Mouse (Mus musculus) CH12.LX (cell line): ENCODE results near the gene Naa25. TPM values are rescaled to one million over a fixed set of nuclear protein-coding genes. Genes with fewer than 3 reads are reported as not detected.

ENCODE experiments used
- DNase-seq: peaks from one replicate; pipeline ENCODE4 v3.0.0-alpha.2; 2013; ENCODE audit errors: extremely low read depth
- H3K27ac ChIP-seq: 2 replicates; pipeline ENCODE4 v1.5.1; 2012; ENCODE audit warnings: low read depth, mild to moderate bottlenecking, control low read depth, moderate library complexity; ENCODE audit not compliant: insufficient read depth
- H3K27me3 ChIP-seq: replicated peaks from 2 replicates; pipeline ENCODE3; 2012; ENCODE audit warnings: inconsistent platforms
- H3K36me3 ChIP-seq, 2 experiments: replicated peaks in 1 of 2; 2 replicates each; pipeline versions ENCODE3 to v1.6.1; 2012; ENCODE audit warnings: inconsistent platforms in 1 of 2, low read length in 1 of 2, mild to moderate bottlenecking in 1 of 2, mixed read lengths in 1 of 2, moderate library complexity in 1 of 2; ENCODE audit not compliant: control insufficient read depth in 1 of 2, insufficient read depth in 1 of 2
- H3K4me1 ChIP-seq, 2 experiments: 2 replicates each; pipeline ENCODE4 v1.6.1; 2012; ENCODE audit warnings: inconsistent platforms in 1 of 2, moderate library complexity in 1 of 2; ENCODE audit not compliant: insufficient read depth in 2 of 2, control insufficient read depth in 1 of 2
- H3K4me2 ChIP-seq: 2 replicates; pipeline ENCODE4 v1.6.1; 2012; ENCODE audit warnings: low read depth, mild to moderate bottlenecking, control low read depth; ENCODE audit not compliant: poor library complexity, insufficient read depth, severe bottlenecking
- H3K4me3 ChIP-seq, 3 experiments: fragments of 150-350 bp in 1 of 3; sonication (generic) in 1 of 3; replicated peaks in 1 of 3; 2 replicates each; pipeline versions ENCODE3 to v1.5.1; 2011 to 2012; ENCODE audit warnings: low read depth in 2 of 3, low read length in 2 of 3, mild to moderate bottlenecking in 2 of 3, moderate library complexity in 2 of 3, control low read depth in 1 of 3, improper control_type of control experiment in 1 of 3, inconsistent platforms in 1 of 3, mixed read lengths in 1 of 3; ENCODE audit not compliant: poor library complexity in 1 of 3
- H3K79me2 ChIP-seq: replicated peaks from 2 replicates; pipeline ENCODE4 v1.6.1; 2012; ENCODE audit warnings: mild to moderate bottlenecking, moderate library complexity; ENCODE audit not compliant: control insufficient read depth, poor library complexity, insufficient read depth, severe bottlenecking; ENCODE audit errors: extremely low read depth
- H3K9ac ChIP-seq: 2 replicates; pipeline ENCODE4 v1.6.1; 2012; ENCODE audit warnings: low read depth, mild to moderate bottlenecking, control low read depth, moderate library complexity; ENCODE audit not compliant: insufficient read depth
- H3K9me3 ChIP-seq: replicated peaks from 2 replicates; pipeline ENCODE3; 2012; ENCODE audit warnings: low read length, inconsistent platforms, mixed read lengths
- BHLHE40 ChIP-seq: IDR thresholded peaks from 2 replicates; pipeline ENCODE4 v1.6.1; 2011; ENCODE audit warnings: mild to moderate bottlenecking, low read depth, low read length, improper control_type of control experiment
- CHD1 ChIP-seq: IDR thresholded peaks from 2 replicates; pipeline ENCODE4 v1.6.1; 2012; ENCODE audit warnings: low read depth, low read length, improper control_type of control experiment, inconsistent platforms
- CHD2 ChIP-seq: IDR thresholded peaks from 2 replicates; pipeline ENCODE4 v1.6.1; 2011; ENCODE audit warnings: low read length, improper control_type of control experiment
- CTCF ChIP-seq, 2 experiments: IDR thresholded peaks in 1 of 2; conservative IDR thresholded peaks in 1 of 2; 2 replicates each; pipeline ENCODE4 v1.5.1; 2011 to 2012; ENCODE audit warnings: low read depth in 2 of 2, low read length in 2 of 2, improper control_type of control experiment in 1 of 2, inconsistent platforms in 1 of 2, mild to moderate bottlenecking in 1 of 2, moderate library complexity in 1 of 2
- ELF1 ChIP-seq: IDR thresholded peaks from 2 replicates; pipeline ENCODE4 v1.6.1; 2014; ENCODE audit warnings: low read depth, mild to moderate bottlenecking, inconsistent platforms, low read length, improper control_type of control experiment
- EP300 ChIP-seq: IDR thresholded peaks from 2 replicates; pipeline ENCODE4 v1.6.1; 2011; ENCODE audit warnings: low read length, improper control_type of control experiment
- ETS1 ChIP-seq: conservative IDR thresholded peaks from 2 replicates; pipeline ENCODE4 v1.6.1; 2012; ENCODE audit warnings: low read depth, mild to moderate bottlenecking, inconsistent platforms, low read length, improper control_type of control experiment, moderate library complexity
- GABPA ChIP-seq: IDR thresholded peaks from 2 replicates; pipeline ENCODE4 v1.6.1; 2012; ENCODE audit warnings: low read depth, low read length, improper control_type of control experiment, inconsistent platforms; ENCODE audit not compliant: insufficient replicate concordance
- HCFC1 ChIP-seq: IDR thresholded peaks from 2 replicates; pipeline ENCODE4 v1.6.1; 2012; ENCODE audit warnings: low read depth, mild to moderate bottlenecking, inconsistent platforms, low read length, improper control_type of control experiment
- JUN ChIP-seq: IDR thresholded peaks from 2 replicates; pipeline ENCODE4 v1.6.1; 2011; ENCODE audit warnings: low read depth, mild to moderate bottlenecking, low read length, improper control_type of control experiment, moderate library complexity; ENCODE audit not compliant: insufficient read depth
- MAX ChIP-seq: IDR thresholded peaks from 2 replicates; pipeline ENCODE4 v1.6.1; 2011; ENCODE audit warnings: low read length, improper control_type of control experiment
- MEF2A ChIP-seq: IDR thresholded peaks from 2 replicates; pipeline ENCODE4 v1.6.1; 2014; ENCODE audit warnings: low read depth, mild to moderate bottlenecking, inconsistent platforms, low read length, improper control_type of control experiment, borderline replicate concordance
- NELFE ChIP-seq: IDR thresholded peaks from 2 replicates; pipeline ENCODE4 v1.6.1; 2011; ENCODE audit warnings: low read depth, low read length, improper control_type of control experiment
- NRF1 ChIP-seq: IDR thresholded peaks from 2 replicates; pipeline ENCODE4 v1.6.1; 2014; ENCODE audit warnings: low read depth, mild to moderate bottlenecking, inconsistent platforms, low read length, improper control_type of control experiment, moderate library complexity
- POLR2AphosphoS2 ChIP-seq: IDR thresholded peaks from 2 replicates; pipeline ENCODE4 v1.6.1; 2011; ENCODE audit warnings: low read depth, low read length, improper control_type of control experiment
- RAD21 ChIP-seq: IDR thresholded peaks from 2 replicates; pipeline ENCODE4 v1.6.1; 2011; ENCODE audit warnings: low read depth, mild to moderate bottlenecking, low read length, improper control_type of control experiment, moderate library complexity
- RCOR1 ChIP-seq: conservative IDR thresholded peaks from 2 replicates; pipeline ENCODE4 v1.6.1; 2012; ENCODE audit warnings: low read depth, mild to moderate bottlenecking, inconsistent platforms, low read length, improper control_type of control experiment
- SIN3A ChIP-seq: IDR thresholded peaks from 2 replicates; pipeline ENCODE4 v1.6.1; 2012; ENCODE audit warnings: low read length, improper control_type of control experiment, inconsistent platforms
- SMC3 ChIP-seq: IDR thresholded peaks from 2 replicates; pipeline ENCODE4 v1.6.1; 2011; ENCODE audit warnings: low read depth, low read length, improper control_type of control experiment
- UBTF ChIP-seq: IDR thresholded peaks from 2 replicates; pipeline ENCODE4 v1.6.1; 2012; ENCODE audit warnings: low read depth, mild to moderate bottlenecking, inconsistent platforms, low read length, improper control_type of control experiment, moderate library complexity
- USF1 ChIP-seq: IDR thresholded peaks from 2 replicates; pipeline ENCODE4 v1.6.1; 2014; ENCODE audit warnings: low read depth, mild to moderate bottlenecking, inconsistent platforms, low read length, improper control_type of control experiment
- USF2 ChIP-seq: conservative IDR thresholded peaks from 2 replicates; pipeline ENCODE4 v1.6.1; 2011; ENCODE audit warnings: low read depth, low read length, improper control_type of control experiment
- ZKSCAN1 ChIP-seq: IDR thresholded peaks from 2 replicates; pipeline ENCODE4 v1.6.1; 2012; ENCODE audit warnings: low read depth, inconsistent platforms, low read length, improper control_type of control experiment, borderline replicate concordance
- ZNF384 ChIP-seq: IDR thresholded peaks from 2 replicates; pipeline ENCODE4 v1.6.1; 2012; ENCODE audit warnings: low read depth, low read length, improper control_type of control experiment, inconsistent platforms
- dilution Hi-C: fragments of 300-500 bp; cut with MboI; formaldehyde crosslinking; loops from 2 replicates; pipeline ENCODE4 v1.14.3; 2020; ENCODE audit warnings: low sequenced_read_pairs; ENCODE audit not compliant: extremely low pct_unique_long_range_greater_than_20kb, extremely low pct_ligation_motif_present
- in situ Hi-C: fragments of 300-500 bp; cut with MboI; formaldehyde crosslinking; loops from 3 replicates; pipeline ENCODE4 v1.14.3; 2019; ENCODE audit warnings: low sequenced_read_pairs, low pct_ligation_motif_present, low pct_unique_long_range_greater_than_20kb, mixed read lengths
- polyA plus RNA-seq: library from polyadenylated mRNA; unstranded; fragments of >175 nt; gene quantifications from 2 replicates; pipeline ENCODE4 v1.2.1, GENCODE M21; 2012; ENCODE audit warnings: low read depth; ENCODE audit not compliant: insufficient read length
- total RNA-seq, 2 experiments: library from RNA; depleted of rRNA; stranded (reverse); fragments of 300-350 nt in 1 of 2; fragments of >200 nt in 1 of 2; gene quantifications; 2 replicates each; pipeline ENCODE4 v1.2.3; 2012 to 2014

The Naa25 gene
- total and polyA plus RNA-seq, 3 experiments, result 41.3 to 60.3 (median 59.7) TPM

- dilution Hi-C loops, result no loop called here
- Histone ChIP-seq H3K9me3 (no peaks in the 10 kb centered on the region), H3K4me3 (no peak overlapping the region)
These were observed 4.9 kb upstream of the Naa25 start for GRCm38 (mm10) chr5:121392667-121393380.

GRCm38 (mm10) chr5:121393402-121393801 is 4.3 kb upstream of the Naa25 start:
- H3K79me2 ChIP-seq, result peaks cover 6% of the 10 kb centered on the region
- H3K36me3 ChIP-seq, result no peaks in the 10 kb centered on the region
- no peak for TF ChIP-seq NELFE
- H3K4me3 ChIP-seq, result no peak overlapping the region
- H3K9me3 ChIP-seq, result no peaks in the 10 kb centered on the region
- H3K27ac ChIP-seq, result no peak overlapping the region
- no peak overlapping the region for H3K4me2 ChIP-seq
- no peak overlapping the region for H3K9ac ChIP-seq
- no peak for DNase-seq
- peaks cover 0 to 17% of the 10 kb centered on the region in 2 experiments; a peak in 2 of 4 replicates for H3K4me1 ChIP-seq
- H3K27me3 ChIP-seq, result no peaks in the 10 kb centered on the region
- in situ Hi-C loops, result no loop called here
- dilution Hi-C loops, result no loop called here

More at GRCm38 (mm10) chr5:121392667-121393380, 4.9 kb upstream of the Naa25 start:
- H3K27me3 ChIP-seq, result no peaks in the 10 kb centered on the region
- in situ Hi-C loops, result no loop called here
- no peak overlapping the region for H3K27ac ChIP-seq
- H3K4me1 ChIP-seq, result peaks cover 0 to 17% of the 10 kb centered on the region in 2 experiments; a peak in 2 of 4 replicates
- H3K9ac ChIP-seq, result no peak overlapping the region
- H3K4me2 ChIP-seq, result no peak overlapping the region
- no peak for TF ChIP-seq BHLHE40
- no peak for TF ChIP-seq CHD1
- no peak for TF ChIP-seq GABPA
- no peak for TF ChIP-seq CHD2
- no peak for TF ChIP-seq USF1
- TF ChIP-seq SMC3, result peak; percentile 53
- TF ChIP-seq RAD21, result peak; percentile 41
- no peak for TF ChIP-seq NRF1
- TF ChIP-seq EP300, result no peak
- no peak for TF ChIP-seq SIN3A
- TF ChIP-seq ZNF384, result no peak
- no peak for TF ChIP-seq RCOR1
- no peak for TF ChIP-seq JUN
- TF ChIP-seq MEF2A, result no peak
- no peak for TF ChIP-seq HCFC1
- no peak for TF ChIP-seq POLR2AphosphoS2
- no peak for TF ChIP-seq UBTF
- TF ChIP-seq ETS1, result no peak
- TF ChIP-seq ELF1, result no peak
- peak; percentile 77 to 79 for TF ChIP-seq CTCF (conservative IDR thresholded peaks at IDR 0.05 in 1 of 2, IDR thresholded peaks at IDR 0.05 in 1 of 2; ENCODE audit: low read depth in 2 of 2, low read length in 2 of 2)
- TF ChIP-seq MAX, result no peak
- no peak for TF ChIP-seq ZKSCAN1
- TF ChIP-seq USF2, result no peak
- H3K36me3 ChIP-seq, result no peaks in the 10 kb centered on the region
- peak; percentile 54 for DNase-seq
- no peaks in the 10 kb centered on the region; the same call in 1 of the 2 replicates for H3K79me2 ChIP-seq
